Mouse (Mus musculus) left cerebral cortex, postnatal 25 days (tissue): ENCODE data around the gene Sri. TPM values are rescaled to one million over a fixed set of nuclear protein-coding genes. Genes with fewer than 3 reads are reported as not detected.
"Not testable (repeated sequence)": the region's sequence is repeated elsewhere in the genome, so short reads cannot be mapped to it uniquely, and the experiment has no call there.

Experiments used
- DNase-seq, 2 experiments: peaks; one replicate each; pipeline ENCODE4 v3.0.0; 2022; ENCODE audit warnings: low spot score in 2 of 2, mixed read lengths in 1 of 2
- intact Hi-C: fragments of 180-260 bp; cut with DNase I; formaldehyde crosslinking; loops from one replicate; pipeline ENCODE4 v1.15.1; 2025
- total RNA-seq, 2 experiments: library from RNA; stranded (reverse); gene quantifications; 2 replicates each; pipeline ENCODE4 v1.2.3; 2021

Gene Sri
- 100 to 1,000 TPM; 101 to 102 TPM for total RNA-seq

GRCm38 (mm10) chr5:8045855-8046254, at the start of gene Sri:
TSS of gene Sri (plus strand) at chr5:8046078.
- intact Hi-C loops: no loop called here
- no peak for DNase-seq

- peak in 1 of 2 experiments; percentile 32 for DNase-seq
- intact Hi-C loops: loop anchor here (5.0 kb wide), 1 partner anchor 1649 kb away; no protein-coding TSS in a partner anchor
Measured at GRCm38 (mm10) chr5:7996401-7997044, 49.4 kb upstream of the Sri start.

DNA sequence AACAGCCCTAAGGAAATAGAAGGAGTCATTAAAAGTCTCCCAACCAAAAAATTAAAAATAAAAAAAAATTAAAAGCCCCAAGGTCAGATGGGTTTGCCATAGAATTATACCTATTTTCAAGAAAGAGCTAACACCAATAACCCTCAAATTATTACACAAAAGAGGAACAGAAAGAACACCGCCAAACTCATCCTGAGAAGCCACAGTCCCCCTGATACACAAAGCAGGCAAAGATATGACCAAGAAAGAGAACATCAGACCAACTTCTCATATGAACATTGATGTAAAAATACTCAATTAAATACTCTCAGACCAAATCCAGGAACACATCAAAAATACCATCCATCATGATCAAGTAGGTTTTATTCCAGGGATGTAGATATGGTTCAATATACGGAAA, 48.8 kb upstream of the Sri start:
- intact Hi-C loops: loop anchor here (5.0 kb wide), 1 partner anchor 1650 kb away; no protein-coding TSS in a partner anchor
- no peak for DNase-seq

GRCm38 (mm10) chr5:8000466-8000865, 45.4 kb upstream of the Sri start:
- intact Hi-C loops: no loop called here
- peak in 1 of 2 experiments; percentile 64 for DNase-seq

- no peak for DNase-seq
- intact Hi-C loops: no loop called here
Measured at GRCm38 (mm10) chr5:8002827-8003226, 43.1 kb upstream of the Sri start.

GRCm38 (mm10) chr5:8013276-8013675, 32.6 kb upstream of the Sri start:
- intact Hi-C loops: no loop called here
- no peak for DNase-seq

- intact Hi-C loops, DNase-seq: not testable (repeated sequence)
Measured at GRCm38 (mm10) chr5:8034596-8034995, 11.3 kb upstream of the Sri start.

- DNase-seq: no peak
- intact Hi-C loops: no loop called here
Measured at GRCm38 (mm10) chr5:8053827-8054226, 7.9 kb downstream of the Sri start.

GRCm38 (mm10) chr5:8055721-8056129, 9.8 kb downstream of the Sri start:
- DNase-seq: no peak
- intact Hi-C loops: no loop called here

- intact Hi-C loops: no loop called here
- peak; percentile 79 to 83 for DNase-seq
Measured at GRCm38 (mm10) chr5:8056141-8057017, 10.5 kb downstream of the Sri start.

GRCm38 (mm10) chr5:8057018-8057323, 11.1 kb downstream of the Sri start:
- intact Hi-C loops: no loop called here
- DNase-seq: no peak

DNA sequence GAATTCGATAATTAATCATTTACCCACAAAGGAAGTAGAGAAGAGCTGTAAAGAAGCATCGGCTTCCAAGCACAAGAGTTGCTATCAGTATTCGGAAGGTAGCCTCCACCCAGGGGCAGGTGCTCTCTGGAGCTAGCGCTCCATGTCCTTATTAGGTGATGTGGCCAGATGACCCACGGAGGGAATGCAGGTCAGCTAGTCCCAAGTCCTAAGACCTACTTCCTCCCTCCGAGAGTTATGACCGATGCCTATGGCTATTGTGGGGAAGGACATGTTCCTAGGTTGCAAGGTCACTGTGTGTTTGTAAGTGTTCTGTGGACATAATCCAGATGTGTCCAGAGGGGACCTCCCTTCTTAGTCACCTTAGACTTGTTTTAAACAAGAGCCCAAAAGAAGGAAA, 12.2 kb downstream of the Sri start:
- DNase-seq: no peak
- intact Hi-C loops: no loop called here

GRCm38 (mm10) chr5:8062469-8062868, 16.6 kb downstream of the Sri start:
- intact Hi-C loops: no loop called here

DNA sequence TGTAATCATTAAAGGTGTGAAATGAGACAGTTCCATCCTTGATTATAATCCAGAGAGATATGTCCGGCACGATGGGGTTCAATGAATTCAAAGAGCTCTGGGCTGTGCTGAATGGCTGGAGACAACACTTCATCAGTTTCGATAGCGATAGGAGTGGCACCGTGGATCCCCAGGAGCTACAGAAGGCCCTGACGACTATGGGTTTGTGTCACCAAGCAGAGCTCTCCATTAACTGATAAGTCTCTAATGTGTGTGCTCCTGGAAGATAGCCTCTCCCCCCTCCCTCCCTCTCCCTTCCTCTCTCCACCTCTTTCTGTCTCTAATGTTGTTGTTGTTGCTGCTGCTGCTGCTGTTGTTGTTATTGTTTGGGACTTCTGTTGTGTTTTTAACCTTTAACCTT, 17.3 kb downstream of the Sri start:
- intact Hi-C loops: no loop called here

More at GRCm38 (mm10) chr5:8062469-8062868, 16.6 kb downstream of the Sri start:
- no peak for DNase-seq

GRCm38 (mm10) chr5:8073406-8073805, 27.5 kb downstream of the Sri start:
- DNase-seq: no peak
- intact Hi-C loops: no loop called here

More for the DNA sequence above, 17.3 kb downstream of the Sri start:
- no peak for DNase-seq

GRCm38 (mm10) chr5:8073901-8074561, 28.2 kb downstream of the Sri start:
- DNase-seq: no peak
- intact Hi-C loops: no loop called here

- DNase-seq: no peak
- intact Hi-C loops: no loop called here
Measured at GRCm38 (mm10) chr5:8077481-8077880, 31.6 kb downstream of the Sri start.

DNA sequence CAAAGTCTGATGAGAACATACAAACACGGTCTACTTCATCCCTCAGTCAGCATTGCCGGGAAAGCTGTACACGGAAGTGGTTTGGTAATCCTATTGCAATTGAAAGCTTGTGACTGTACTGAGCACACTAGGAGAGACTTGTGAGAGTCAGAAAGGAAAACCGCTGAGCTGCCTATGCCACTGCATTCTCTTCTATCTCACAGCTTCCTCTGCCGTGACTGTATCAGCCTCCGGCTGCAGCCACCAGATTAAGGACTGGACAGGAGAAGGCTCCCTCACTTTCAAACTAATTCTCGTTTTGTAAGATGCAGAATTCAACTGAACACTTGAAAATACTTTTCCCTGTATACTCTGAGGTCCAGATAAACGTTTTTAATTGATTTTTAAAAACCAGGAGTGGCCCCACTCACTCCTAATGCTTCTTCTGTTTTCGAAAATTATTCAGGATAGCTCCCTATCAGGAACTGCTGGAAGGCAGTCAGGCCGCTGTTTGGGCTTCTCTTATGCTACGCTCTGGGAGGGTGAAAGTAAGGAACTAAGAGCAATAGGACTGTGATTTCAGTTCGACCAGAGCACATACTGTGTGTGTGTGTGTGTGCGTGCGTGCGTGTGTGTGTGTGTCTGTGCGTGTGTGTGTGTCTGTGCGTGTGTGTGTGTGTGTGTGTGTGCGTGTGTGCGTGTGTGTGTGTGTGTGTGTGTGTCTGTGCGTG, 37.1 kb downstream of the Sri start:
- no peak for DNase-seq
- intact Hi-C loops: no loop called here

DNA sequence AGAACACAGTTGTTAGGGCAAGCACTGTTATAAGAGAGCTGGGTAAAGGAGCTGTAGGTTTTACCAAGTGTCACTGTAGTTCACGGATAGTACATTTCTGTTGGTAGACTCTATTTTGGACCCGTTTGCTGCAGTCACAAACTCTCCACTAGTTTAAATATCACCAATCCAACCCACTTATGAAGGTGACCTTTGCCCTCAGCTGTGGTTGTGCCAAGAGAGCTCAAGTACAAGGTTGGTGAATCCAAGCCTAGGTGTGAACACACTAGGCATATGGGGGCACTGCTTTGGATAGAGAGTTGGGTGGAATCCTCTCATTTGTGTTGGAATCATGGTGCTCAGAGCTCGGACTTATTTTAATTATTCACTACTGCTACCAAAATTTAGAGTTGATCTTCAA, 39.8 kb downstream of the Sri start:
- intact Hi-C loops: no loop called here
- DNase-seq: no peak

DNA sequence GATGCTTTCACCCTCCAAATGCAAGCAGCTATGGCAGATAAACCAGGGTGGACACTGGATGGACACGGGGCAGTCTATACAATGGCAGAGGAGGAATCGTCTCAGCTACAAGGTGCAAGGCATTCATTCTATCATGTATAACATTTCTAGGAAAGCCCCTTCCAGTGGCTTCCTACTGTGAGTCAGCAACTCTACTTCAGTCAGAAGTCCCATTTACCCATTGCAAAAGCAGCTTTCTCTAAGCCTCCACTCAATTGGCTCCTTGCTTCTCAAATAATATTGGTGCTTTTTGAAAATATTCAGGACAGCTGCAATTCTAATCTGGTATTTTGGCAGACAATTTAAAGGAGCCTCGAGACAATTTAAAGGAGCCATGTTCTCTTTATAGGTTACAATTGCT, 42.3 kb downstream of the Sri start:
- intact Hi-C loops: no loop called here

More for the DNA sequence above, 42.3 kb downstream of the Sri start:
- no peak for DNase-seq
